Mouse (Mus musculus): ENCODE measurements around the gene Osbpl8. TPM values are rescaled to one million over a fixed set of nuclear protein-coding genes. Genes with fewer than 3 reads are reported as not detected.
"Not testable (repeated sequence)": the region's sequence is repeated elsewhere in the genome, so short reads cannot be mapped to it uniquely, and the experiment has no call there.

Osbpl8 gene
- total RNA-seq, 2 experiments from 2014 or later: 27.1 to 31.0 TPM

DNA sequence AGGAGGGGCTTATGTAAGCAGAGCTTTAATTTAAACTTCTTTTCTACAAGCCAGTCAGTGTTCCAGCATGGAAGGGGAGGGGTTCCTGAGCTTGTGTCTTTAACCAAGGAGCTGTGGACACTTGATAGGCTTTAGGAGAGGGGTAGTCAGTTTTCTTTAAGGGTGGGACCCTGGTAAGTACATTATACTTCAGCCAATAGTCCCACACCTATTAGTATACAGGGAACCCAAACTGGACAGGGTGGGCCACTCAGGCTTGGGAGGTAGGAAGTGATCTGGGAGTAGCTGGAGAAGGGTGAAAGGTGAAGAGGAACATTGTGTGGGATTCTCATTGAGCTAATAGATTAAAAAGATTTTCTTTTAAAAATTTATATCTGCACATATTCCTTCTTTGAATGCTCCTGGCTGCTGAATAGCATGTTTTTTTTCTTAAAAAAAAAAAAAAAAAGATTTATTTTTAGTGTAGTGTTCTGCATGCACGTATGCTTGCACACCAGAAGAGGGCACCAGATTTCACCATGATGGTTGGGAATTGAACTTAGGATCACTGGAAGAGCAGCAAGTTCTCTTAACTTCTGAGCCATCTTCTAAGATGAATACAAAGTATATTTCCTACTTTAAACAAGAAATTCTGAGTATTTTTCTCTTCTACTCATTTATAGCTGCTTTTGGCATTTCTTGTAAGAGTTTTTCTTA lies 21.2 kb downstream of the Osbpl8 start:
- DNase-seq: no peak

DNA sequence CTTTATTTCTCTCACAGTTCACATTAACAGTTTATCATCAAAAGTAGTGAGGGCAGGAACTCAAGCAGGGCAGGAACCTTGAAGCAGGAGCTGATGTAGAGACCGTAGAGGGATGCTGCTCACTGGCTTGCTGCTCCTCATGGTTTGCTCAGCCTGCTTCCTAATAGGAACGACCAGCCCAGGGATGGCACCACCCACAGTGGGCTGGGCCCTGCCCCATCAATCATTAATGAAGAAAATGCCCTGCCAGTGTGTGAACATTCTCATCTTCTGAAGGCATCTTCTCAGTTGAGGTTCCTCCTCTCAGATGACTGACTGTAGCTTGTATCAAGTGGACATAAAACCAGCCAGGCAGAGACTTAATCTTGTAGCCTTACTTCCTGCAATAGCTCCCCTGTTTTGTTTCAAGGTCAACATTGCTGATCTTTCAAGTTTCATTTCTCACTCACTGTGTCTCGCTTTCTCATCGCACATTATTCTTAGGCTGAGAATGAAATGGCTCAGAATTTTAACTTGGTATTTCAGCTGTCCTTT lies 24.5 kb downstream of the Osbpl8 start:
- DNase-seq: no peak

DNA sequence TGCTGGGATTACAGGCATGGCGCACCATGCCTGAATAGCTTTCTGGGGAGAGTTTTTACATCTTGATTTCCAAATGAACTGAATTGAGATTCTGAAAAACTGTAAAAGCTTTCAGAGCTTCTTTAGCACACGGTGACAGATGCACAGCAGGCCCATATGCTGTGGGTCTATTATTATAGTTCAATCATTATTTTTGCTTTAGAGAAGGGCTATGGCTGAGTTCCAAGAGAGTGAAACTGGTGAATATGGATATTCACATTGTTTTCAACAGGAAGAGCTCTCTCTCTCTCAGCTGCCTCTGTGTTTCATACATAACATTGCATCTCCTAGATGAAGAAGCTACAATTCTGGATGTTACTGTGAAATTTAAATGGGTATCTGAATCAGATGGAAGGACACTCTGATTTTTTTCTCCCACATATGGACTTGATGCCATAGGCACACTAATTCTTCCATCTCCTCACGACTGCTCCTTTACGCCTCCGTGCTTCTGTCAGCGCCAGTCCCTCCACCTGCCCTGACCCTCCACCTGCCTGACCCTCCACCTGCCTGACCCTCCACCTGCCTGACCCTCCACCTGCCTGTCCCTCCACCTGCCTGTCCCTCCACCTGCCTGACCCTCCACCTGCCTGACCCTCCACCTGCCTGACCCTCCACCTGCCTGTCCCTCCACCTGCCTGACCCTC lies 25.7 kb downstream of the Osbpl8 start:
- no peak for DNase-seq

DNA sequence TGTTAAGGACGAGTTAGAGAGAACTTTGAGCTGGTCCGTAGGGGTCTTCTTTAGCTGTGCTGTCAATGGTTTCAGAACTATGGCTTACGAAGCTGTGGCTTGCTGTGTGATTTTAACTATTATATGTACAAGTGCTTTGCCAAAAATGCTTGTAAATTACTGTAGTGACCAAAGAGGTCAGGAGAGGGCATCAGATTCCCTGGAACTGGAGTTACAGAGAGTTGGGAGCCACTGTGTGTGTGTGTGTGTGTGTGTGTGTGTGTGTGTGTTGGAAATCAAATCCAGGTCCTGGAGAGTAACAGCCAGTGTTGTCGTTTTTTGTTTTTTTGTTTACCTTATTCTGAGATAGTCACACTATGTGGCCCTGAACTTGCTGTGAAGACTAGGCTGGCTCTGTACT lies 29.0 kb downstream of the Osbpl8 start:
- no peak for DNase-seq

DNA sequence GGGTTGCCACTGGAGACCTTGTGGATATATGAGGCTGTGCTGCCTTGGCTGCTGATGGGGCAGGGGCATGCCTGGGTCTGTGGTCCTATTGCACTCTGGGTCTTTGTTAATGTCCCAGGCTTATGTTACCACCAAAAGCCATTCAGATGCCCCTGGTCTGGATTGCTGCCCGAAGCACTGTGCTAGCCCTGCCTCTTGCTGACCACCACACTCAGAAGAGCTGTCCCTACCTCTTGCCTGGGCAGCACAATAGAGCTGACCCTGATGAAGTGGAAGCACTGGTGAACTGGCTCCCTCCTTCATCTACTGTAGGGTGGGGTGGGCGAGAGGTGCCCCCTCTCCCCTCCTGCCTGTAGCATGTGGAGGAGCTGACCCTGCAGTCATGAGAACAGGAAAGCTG lies 31.6 kb downstream of the Osbpl8 start:
- no peak for DNase-seq

DNA sequence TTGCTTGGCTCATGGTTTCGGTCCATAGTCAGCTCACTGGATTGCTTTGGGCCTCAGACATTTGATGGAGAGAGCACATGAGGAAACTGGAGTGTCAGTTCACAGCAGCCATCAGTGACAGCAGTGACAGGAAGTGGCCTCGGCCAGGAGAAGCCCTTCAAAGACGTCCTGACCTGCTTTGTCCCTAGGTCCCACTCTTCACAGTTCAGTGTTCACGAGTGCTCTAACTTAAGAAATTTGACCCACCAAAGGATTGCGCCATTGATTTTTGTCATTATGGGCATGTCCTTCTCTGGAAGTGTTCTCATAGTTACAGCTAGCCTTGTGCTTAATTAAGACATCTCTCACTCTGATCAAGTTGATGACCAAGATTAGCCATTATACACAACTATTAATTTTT lies 34.2 kb downstream of the Osbpl8 start:
- DNase-seq: not testable (repeated sequence)

DNA sequence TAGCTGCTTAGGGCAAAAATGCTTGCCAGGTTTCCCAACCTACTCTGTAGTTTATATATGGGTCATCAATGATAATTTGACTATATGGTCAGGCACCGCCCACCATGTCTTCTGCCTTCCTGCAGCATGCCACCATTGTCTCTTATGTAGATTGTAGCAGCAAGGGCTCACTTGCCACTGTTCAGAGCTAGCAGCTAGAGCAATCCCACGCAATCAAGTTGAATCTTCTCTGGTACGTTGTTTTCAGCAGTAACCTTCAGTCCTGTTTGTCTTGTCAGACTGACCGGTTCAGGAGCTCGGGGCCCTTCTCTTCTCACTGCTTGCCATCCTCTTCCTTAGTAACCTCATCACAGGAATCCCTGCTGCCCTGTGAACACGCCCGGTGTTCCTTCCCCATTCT lies 36.6 kb downstream of the Osbpl8 start:
- no peak for DNase-seq

DNA sequence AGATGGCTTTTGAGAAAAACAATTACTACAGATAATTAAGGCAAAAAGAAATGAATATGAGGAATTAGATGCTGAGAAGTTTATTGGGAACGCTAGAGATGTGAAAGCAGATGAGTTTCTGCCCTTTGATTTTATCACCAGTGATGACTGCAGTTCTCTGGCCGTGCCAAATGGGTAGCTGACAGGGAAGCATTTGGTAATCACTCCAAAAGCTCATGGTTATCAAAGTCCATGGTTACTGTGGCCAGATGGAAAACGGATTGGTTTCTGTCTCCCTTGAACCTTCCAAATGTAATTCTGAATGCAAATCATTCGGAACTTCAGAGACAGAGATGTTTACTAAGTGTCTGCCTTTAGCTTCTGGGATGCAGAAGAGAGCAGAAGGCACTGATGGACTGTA lies 37.1 kb downstream of the Osbpl8 start:
- DNase-seq: no peak

DNA sequence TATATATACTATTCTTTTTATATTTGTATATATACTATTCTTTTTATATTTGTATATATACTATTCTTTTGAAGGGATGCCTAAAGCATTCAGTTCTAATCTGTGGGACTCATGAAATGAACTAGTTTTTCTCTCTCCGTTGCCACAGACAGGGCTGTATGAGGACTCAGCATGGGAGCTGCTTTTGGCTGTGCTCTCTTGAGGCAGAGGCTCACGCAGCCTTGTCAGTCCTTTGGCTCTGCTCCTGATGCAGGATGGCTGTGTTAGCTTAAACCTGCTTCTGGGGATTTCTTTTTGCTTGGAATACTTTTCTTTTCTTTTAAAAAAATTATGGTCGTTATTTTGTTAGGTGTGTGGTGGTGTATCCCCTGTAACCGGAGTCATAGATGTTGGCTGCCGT lies 39.5 kb downstream of the Osbpl8 start:
- no peak for DNase-seq

DNA sequence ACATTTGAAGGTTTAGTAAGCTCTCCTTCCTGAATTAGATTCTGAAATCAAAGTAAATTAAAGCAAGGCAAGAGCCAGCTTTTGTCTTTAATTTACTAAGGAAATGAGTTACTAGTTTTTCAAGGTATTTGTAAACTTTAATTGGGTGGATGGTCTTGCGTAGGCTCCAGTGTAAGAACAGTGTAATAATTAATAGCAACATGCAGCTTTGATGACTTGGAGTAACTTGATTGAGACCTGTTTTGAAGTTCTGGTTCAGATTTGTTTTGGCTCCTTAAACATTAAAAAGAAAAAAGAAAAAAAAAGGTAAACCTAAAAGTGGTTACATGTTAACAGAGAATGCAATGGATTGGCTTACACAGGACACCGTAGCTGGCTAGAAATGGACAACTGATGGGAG lies 40.9 kb downstream of the Osbpl8 start:
- no peak for DNase-seq

DNA sequence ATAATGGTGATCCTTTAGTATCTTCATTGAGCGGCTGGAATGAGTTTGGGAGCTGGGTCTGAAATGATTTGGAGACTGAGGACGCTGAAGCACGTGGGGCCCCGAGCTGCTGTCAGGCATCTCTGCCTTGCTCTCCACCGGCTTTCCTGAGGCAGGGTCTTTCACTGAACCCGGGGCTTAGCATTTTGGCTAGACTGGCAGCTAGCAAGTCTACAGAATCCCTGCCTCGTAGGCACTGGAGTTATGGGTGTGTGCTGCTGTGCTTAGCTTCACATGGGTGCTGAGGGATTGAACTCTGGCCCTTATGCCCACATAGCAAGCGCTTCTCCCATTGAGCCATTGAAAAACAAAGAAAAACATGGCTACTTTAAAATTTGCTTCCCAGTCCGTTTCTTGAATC lies 42.8 kb downstream of the Osbpl8 start:
- DNase-seq: no peak

DNA sequence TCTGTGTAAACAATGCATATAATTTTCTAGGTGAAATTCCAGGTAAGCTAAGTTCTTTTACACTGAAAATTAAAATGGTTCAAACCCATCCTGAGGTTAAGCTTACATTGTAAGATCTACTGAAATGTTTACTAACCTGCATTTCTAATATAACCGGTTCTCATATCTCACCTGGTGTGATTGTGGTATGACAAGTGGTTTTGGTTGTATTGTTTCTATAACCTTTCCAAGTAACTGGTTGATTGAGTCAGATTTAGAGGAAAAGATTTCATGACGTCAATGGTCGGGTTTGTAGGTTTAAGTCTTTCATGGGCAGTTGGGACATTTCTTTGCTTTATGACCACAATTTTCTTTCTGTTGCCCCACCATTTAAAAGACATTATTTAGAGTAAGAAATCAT lies 49.5 kb downstream of the Osbpl8 start:
- no peak for DNase-seq

DNA sequence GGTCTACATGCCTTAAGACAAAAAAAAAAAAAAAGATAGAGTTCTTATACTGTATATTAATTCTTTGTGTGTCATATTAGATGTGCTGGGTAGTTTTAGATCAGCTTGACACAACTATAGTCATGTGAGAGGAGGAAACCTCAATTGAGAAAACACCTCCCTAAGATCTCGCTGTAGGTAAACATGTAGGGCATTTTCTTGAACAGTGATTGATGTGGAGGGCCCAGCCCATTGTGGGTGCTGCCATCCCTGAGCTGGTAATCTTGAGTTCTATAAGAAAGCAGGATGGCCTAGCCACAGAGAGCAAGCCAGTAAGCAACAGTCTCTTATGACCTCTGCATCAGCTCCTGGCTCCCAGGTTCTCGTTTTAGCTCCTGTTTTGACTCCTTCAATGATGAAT lies 50.1 kb downstream of the Osbpl8 start:
- no peak for DNase-seq

DNA sequence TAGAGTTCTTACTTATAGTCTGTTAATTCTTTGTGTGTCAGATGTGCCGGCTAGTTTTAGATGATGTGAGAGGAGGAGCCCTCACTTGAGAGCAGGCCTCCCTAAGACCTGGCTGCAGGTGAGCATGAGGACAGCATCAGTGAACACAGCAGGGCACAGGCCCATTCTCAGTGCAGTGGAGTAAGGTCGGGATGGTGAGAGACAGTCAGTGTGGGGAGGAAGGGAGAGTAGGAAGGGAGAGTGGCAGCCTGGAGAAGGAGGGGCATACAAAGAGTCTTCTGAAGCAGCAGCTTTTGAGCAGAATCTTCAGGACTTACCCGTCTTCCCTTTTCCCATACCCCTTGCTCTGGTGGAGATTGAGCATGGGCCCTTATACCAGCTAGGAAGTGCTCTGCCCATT lies 51.0 kb downstream of the Osbpl8 start:
- DNase-seq: no peak

DNA sequence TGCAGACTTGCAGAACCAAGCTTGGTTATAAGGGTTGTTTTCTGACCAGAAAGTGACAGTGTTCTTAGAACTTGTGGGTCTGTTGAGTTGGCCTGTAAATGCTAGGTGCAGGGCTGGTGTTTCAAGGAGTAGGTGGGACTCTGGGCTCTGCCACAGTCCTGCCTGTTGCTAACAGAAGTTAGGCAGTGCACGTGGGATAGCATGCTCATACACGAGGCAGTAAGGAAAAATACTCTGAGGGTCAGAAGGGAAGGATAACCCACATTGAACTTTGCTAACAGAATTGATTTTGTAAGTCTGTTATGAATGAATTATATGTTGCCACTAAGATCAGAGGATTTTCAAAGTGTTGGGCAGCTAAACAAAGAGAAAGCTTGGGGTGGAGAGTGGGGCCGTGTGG lies 51.6 kb downstream of the Osbpl8 start:
- no peak for DNase-seq

DNA sequence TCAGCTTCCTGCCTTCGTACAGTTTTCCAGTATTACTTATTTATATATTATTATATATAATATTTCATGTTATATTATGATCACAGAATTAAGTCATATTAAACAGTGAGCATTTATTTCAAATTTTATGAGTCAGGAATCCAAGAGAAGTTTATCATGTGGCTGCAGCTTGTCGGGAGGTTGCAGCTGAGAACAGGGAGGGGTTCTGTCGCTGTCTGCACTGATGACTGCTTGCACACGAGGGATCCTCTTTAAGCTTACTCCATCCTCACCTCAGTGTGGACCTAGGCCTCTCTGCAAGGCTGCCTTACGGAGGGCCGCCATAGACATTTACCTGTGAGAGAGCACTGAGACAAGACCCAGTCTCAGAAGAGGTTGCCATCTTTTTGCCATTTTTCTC lies 58.0 kb downstream of the Osbpl8 start:
- no peak for DNase-seq

DNA sequence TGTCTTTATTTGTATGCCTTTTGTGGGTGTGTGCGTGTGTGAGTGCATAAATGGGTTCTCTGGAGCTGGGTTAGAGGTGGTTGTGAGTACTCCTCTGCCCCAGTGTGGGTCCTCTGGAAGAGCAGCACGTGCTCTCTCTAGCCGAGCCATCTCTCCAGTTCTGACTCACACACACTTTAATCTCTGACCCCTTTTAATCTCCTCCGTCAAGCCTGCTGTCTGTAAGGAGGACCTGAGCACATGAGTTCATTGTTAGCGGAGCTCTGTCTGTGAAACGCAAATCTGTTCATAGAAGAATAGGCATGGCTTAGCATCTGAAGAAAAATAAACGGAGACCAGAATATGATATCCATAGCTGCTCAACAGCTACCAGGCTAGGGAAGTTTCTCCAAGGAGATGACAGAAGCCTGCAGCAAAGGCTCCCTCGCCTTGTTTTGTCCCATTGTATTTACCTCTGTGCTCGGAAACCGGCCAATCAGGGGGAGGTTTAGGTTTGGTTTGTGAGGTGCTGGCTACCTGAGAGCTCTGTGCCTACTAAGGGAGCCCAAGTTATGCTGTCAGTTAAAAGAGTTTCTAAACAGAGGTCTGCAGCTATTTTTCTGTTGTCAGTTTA lies 58.8 kb downstream of the Osbpl8 start:
- DNase-seq: no peak

DNA sequence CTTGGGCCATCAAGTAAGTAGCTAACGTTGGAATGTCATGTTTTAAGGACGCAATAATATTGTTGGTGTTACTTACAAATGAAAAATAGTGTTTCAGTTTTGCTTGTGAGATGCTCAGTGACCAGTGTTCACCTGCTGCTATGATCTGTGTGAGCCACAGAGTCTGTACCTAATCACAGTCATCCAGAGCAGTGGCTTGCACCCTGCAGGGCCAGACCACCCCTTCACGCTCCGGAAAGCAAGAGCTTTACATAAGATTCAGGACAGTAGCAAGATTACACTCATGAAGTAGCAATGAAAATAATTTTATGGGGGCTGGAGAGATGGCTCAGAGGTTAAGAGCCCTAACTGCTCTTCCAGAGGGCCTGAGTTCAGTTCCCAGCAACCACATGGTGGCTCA lies 60.1 kb downstream of the Osbpl8 start:
- no peak for DNase-seq

DNA sequence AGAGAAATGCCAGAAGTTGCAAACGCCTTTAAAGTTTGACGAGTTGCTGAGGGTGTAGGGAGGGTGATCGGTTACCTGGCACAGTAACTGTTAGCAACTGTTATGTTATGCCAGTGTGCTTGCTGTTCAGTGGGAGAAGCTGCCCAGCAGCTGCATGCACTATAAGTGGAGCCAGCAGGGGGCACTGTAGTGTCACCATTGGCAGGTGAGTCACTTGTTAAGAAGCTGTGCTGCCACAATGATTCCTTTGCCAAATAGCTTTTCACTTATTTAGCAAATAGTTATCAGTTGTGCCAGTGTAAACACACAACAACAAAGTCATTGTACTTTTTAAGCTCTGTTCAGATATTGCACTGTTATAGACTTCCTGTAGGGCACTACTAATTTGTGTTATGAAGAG lies 62.0 kb downstream of the Osbpl8 start:
- DNase-seq: peak; percentile 98

DNA sequence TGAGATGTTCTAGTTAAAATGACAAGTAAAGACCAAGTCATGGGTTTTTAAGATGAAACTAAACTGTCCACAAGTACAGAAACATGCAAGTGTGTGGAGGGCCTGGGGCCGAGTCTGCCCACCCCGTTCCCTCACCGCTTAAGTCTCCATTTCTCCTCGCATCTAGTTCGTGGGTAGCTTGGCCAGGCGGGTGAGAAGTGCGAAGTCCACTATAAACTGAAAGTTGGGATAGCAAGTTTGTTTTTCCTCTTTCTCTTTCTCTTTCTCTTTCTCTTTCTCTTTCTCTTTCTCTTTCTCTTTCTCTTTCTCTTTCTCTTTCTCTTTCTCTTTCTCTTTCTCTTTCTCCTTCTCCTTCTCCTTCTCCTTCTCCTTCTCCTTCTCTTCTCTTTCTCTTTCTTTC lies 67.7 kb downstream of the Osbpl8 start:
- not testable (repeated sequence) for DNase-seq

DNA sequence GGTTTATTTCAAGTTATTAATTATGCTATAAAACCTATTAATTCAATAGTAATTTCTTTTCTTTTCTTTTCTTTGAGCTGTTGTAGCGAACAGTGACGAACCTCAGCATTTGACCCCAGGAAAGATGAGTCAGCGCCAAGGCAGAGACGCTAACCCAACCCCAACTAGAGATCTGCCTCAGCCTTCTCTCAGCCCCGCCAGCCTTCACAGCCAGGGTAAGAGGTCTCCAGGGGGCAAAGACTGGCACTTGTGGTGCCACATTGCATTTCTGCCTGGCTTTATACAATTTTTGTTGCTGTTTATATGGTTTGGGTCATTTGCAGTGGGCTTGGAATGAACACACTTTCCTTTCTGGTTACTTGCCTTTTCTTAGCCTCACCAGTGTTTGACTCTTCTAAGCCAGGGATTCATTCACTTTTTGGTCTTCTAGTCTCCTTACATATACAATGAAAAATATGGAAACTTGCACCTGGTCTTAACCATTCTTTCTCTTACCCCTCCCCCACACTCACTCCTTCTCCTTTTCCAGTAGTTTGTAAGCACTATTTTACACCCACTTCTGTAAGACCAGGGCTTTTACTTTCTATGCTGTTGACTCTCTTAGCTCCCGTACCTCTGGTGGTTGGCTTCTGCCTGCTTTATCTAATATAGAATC lies 69.1 kb downstream of the Osbpl8 start:
- DNase-seq: peak; percentile 53

DNA sequence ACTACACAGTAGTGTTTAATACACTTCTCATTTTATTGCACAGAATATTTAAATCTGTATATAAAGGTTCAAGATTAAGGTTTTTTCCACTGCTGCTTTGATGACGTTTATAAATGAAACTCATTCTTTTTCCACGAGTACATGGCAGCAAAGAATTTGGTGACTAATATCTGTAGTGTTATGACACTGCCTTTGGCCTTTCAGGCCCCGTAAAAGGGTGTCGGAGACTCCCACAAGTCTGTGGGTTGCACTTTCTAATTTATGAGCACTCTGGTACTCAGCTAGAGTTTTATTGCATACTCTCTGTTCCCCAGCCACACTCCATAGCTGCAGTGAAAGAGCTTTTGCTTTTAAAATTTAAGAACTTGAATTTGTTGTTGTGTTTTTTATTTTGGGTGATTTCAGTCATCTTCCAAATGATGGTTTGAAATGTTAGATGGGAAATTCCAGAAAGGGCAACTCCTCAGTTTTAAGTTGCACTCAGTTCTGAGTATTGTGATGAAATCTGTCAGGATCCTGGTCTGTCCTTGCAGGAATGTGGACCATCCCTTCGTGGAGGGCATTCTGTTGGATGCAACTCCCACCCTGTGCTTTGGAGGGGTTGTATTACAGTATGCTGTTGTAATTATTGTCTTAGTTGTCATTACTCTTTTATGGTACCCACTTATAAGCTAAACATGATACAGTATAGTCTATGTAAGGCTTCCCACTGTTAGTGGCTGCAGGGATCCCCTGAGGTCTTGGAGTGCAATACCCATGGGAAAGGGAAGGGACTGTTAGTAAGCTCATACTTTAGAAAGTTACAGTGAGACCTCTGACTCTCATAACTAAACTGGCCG lies 70.1 kb downstream of the Osbpl8 start:
- peak; percentile 44 for DNase-seq

All from adrenal gland, postnatal 10 days (tissue).